Mouse (Mus musculus) MEL (cell line): ENCODE data around the gene Il11ra1.

Experiments
- CTCF ChIP-seq, 3 experiments: IDR thresholded peaks in 2 of 3; conservative IDR thresholded peaks in 1 of 3; 2 replicates each; pipeline ENCODE4 v1.5.1; 2011 to 2012; ENCODE audit warnings: low read length in 3 of 3, low read depth in 2 of 3, mild to moderate bottlenecking in 2 of 3, improper control_type of control experiment in 1 of 3, inconsistent platforms in 1 of 3, mixed read lengths in 1 of 3, moderate library complexity in 1 of 3; ENCODE audit not compliant: control insufficient read depth in 1 of 3, insufficient read depth in 1 of 3, poor library complexity in 1 of 3, severe bottlenecking in 1 of 3
- ELF1 ChIP-seq: IDR thresholded peaks from 2 replicates; pipeline ENCODE4 v1.6.1; 2014; ENCODE audit warnings: low read depth, mild to moderate bottlenecking, inconsistent platforms, low read length, improper control_type of control experiment, moderate library complexity
- JUND ChIP-seq: IDR thresholded peaks from 2 replicates; pipeline ENCODE4 v1.6.1; 2011; ENCODE audit warnings: low read depth, mild to moderate bottlenecking, improper control_type of control experiment, low read length
- NRF1 ChIP-seq: IDR thresholded peaks from 2 replicates; pipeline ENCODE4 v1.6.1; 2014; ENCODE audit warnings: low read depth, mild to moderate bottlenecking, inconsistent platforms, low read length, improper control_type of control experiment, moderate library complexity; ENCODE audit not compliant: poor library complexity, insufficient read depth, severe bottlenecking
- POLR2A ChIP-seq, 2 experiments: IDR thresholded peaks; 2 replicates each; pipeline ENCODE4 v1.6.1; 2011 to 2012; ENCODE audit warnings: low read length in 2 of 2, mild to moderate bottlenecking in 2 of 2, control low read depth in 1 of 2, improper control_type of control experiment in 1 of 2, low read depth in 1 of 2, moderate library complexity in 1 of 2; ENCODE audit not compliant: control insufficient read depth in 1 of 2, insufficient read depth in 1 of 2, poor library complexity in 1 of 2
- RCOR1 ChIP-seq: IDR thresholded peaks from 2 replicates; pipeline ENCODE4 v1.6.1; 2012; ENCODE audit warnings: low read depth, mild to moderate bottlenecking, inconsistent platforms, low read length, improper control_type of control experiment

GRCm38 (mm10) chr4:41711705-41712375 lies 12.1 kb downstream of the Il11ra1 start:
- no peak for TF ChIP-seq JUND
- no peak for TF ChIP-seq CTCF (IDR thresholded peaks at IDR 0.05 in 2 of 3, conservative IDR thresholded peaks at IDR 0.05 in 1 of 3; ENCODE audit: control insufficient read depth in 1 of 3, insufficient read depth in 1 of 3, low read depth in 2 of 3, low read length in 3 of 3, poor library complexity in 1 of 3, severe bottlenecking in 1 of 3)
- no peak for TF ChIP-seq POLR2A (IDR thresholded peaks at IDR 0.05; ENCODE audit: control insufficient read depth in 1 of 2, insufficient read depth in 1 of 2, low read depth in 1 of 2, low read length in 2 of 2, poor library complexity in 1 of 2)
- TF ChIP-seq NRF1: no peak
- TF ChIP-seq ELF1: no peak
- TF ChIP-seq RCOR1: no peak
